Mouse (Mus musculus): ENCODE data around the gene Tanc1. TPM values are rescaled to one million over a fixed set of nuclear protein-coding genes. Genes with fewer than 3 reads are reported as not detected.

Gene Tanc1
- polyA plus RNA-seq, 1 experiment from 2014 or later, result 33.0 TPM

DNA sequence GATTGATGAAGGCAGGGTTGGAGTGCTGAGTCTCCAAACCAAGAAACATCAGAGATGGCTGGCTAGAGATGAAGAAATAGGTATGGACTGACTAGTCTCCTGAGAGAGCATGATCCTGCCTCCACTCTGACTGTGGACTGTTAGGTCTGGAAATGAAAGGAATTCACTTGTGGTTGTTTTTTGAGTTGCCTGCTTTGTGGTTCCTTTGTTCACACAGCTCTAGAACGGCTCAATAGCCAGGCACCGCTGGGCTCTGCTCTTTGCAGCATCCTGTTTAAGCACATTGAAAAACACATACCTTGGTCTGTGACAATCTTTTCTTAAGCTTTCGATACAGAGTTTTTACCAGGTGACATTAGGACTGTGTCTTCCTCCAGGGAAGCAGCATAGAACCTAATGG lies 104.6 kb downstream of the Tanc1 start:
- Histone ChIP-seq H3K4me3 (replicated peaks; ENCODE audit: low read length) (no peak overlapping the region), H3K36me3 (ENCODE audit: control insufficient read depth, insufficient read depth, low read length) (no peaks in the 10 kb centered on the region), H3K4me2 (ENCODE audit: low read depth, low read length) (no peak overlapping the region), H3K4me1 (ENCODE audit: control insufficient read depth, insufficient read depth, low read length) (peaks cover 39% of the 10 kb centered on the region), H3K27ac (ENCODE audit: low read length) (no peak overlapping the region), H3K27me3 (ENCODE audit: control insufficient read depth, insufficient read depth, low read length) (no peaks in the 10 kb centered on the region), H3K9me3 (replicated peaks; ENCODE audit: control insufficient read depth, low read length) (no peaks in the 10 kb centered on the region), H3K9ac (ENCODE audit: low read length) (no peak overlapping the region)
- WGBS, result 74% methylated on average over 3 of the region's 3 CpGs
- ATAC-seq (ENCODE audit: insufficient read depth, low FRiP score), result no peak

DNA sequence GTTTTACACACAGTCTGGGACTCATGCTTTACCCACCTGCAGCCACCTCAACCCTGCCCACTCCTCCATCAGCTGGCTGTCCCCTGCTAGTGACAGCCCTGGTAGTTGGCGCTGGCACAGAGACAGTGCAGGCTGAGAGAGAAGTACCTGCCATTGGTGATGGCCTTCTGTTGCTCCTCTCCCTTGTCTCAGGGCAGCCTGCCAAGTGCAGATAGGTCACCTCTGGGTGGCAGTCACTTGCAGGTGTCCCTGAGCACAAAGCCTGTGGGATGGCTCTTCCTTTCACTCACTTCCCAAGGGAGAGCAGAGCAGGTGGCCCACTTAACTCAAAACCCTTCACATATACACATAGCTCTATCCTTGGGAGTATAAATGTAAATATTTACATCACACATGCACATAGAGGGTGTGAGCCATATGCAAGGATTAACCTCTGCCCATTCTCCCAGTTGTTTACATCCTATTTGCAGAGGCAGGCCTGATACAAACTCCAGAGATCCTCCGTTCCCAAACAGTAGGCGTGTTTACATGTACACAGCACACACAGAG lies 106.0 kb downstream of the Tanc1 start:
- no peak overlapping the region for H3K4me2 ChIP-seq (ENCODE audit: low read depth, low read length)
- no peaks in the 10 kb centered on the region for H3K9me3 ChIP-seq (replicated peaks; ENCODE audit: control insufficient read depth, low read length)
- WGBS, result 47% methylated on average over 3 of the region's 3 CpGs
- no peak overlapping the region for H3K4me3 ChIP-seq (replicated peaks; ENCODE audit: low read length)
- ATAC-seq (ENCODE audit: insufficient read depth, low FRiP score), result peak; percentile 79
- peaks cover 41% of the 10 kb centered on the region for H3K4me1 ChIP-seq (ENCODE audit: control insufficient read depth, insufficient read depth, low read length)
- H3K27me3 ChIP-seq (ENCODE audit: control insufficient read depth, insufficient read depth, low read length), result no peaks in the 10 kb centered on the region
- H3K9ac ChIP-seq (ENCODE audit: low read length), result no peak overlapping the region
- no peaks in the 10 kb centered on the region for H3K36me3 ChIP-seq (ENCODE audit: control insufficient read depth, insufficient read depth, low read length)
- H3K27ac ChIP-seq (ENCODE audit: low read length), result no peak overlapping the region

- Histone ChIP-seq H3K4me1 (ENCODE audit: control insufficient read depth, insufficient read depth, low read length) (peaks cover 32% of the 10 kb centered on the region), H3K9me3 (replicated peaks; ENCODE audit: control insufficient read depth, low read length) (no peaks in the 10 kb centered on the region), H3K4me3 (replicated peaks; ENCODE audit: low read length) (no peak overlapping the region), H3K36me3 (ENCODE audit: control insufficient read depth, insufficient read depth, low read length) (no peaks in the 10 kb centered on the region), H3K27me3 (ENCODE audit: control insufficient read depth, insufficient read depth, low read length) (no peaks in the 10 kb centered on the region), H3K9ac (ENCODE audit: low read length) (no peak overlapping the region), H3K4me2 (ENCODE audit: low read depth, low read length) (no peak overlapping the region), H3K27ac (ENCODE audit: low read length) (peak overlapping the region; percentile 42; the same call in 1 of the 2 replicates)
- no peak for ATAC-seq (ENCODE audit: insufficient read depth, low FRiP score)
- WGBS, result 43% methylated on average over 24 of the region's 24 CpGs
Observed at GRCm38 (mm10) chr2:59718601-59719416, 107.0 kb downstream of the Tanc1 start.

DNA sequence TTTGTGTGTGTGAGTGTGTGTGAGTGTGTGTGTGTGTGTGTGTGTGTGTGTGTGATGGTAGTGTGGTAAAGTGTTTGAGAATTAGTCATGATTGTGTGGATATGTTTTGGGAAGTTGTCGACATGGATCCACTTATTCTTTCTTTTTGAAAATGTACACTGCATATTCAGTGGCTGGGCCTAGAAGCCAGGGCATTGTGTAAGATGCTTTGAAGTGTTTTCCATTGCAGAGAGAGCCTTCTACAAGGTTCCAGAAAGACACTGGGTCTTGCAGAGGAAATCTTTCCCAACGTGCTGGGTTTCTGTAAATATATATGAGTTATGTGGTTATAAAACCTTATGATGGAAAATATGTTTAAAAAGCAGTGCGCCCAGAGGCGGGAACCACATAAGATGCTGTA lies 108.0 kb downstream of the Tanc1 start:
- ATAC-seq (ENCODE audit: insufficient read depth, low FRiP score), result no peak
- Histone ChIP-seq H3K27me3 (ENCODE audit: control insufficient read depth, insufficient read depth, low read length) (no peaks in the 10 kb centered on the region), H3K27ac (ENCODE audit: low read length) (peak overlapping the region; percentile 42; the same call in 1 of the 2 replicates)

GRCm38 (mm10) chr2:59721119-59721518 lies 109.3 kb downstream of the Tanc1 start:
- no peaks in the 10 kb centered on the region for H3K27me3 ChIP-seq (ENCODE audit: control insufficient read depth, insufficient read depth, low read length)
- H3K4me3 ChIP-seq (replicated peaks; ENCODE audit: low read length), result no peak overlapping the region
- H3K27ac ChIP-seq (ENCODE audit: low read length), result peak overlapping the region; percentile 19; the same call in 1 of the 2 replicates
- no peak overlapping the region for H3K9ac ChIP-seq (ENCODE audit: low read length)
- 50% methylated on average over 8 of the region's 8 CpGs for WGBS
- no peak for ATAC-seq (ENCODE audit: insufficient read depth, low FRiP score)
- H3K36me3 ChIP-seq (ENCODE audit: control insufficient read depth, insufficient read depth, low read length), result no peaks in the 10 kb centered on the region
- no peak overlapping the region for H3K4me2 ChIP-seq (ENCODE audit: low read depth, low read length)
- peaks cover 32% of the 10 kb centered on the region for H3K4me1 ChIP-seq (ENCODE audit: control insufficient read depth, insufficient read depth, low read length)
- H3K9me3 ChIP-seq (replicated peaks; ENCODE audit: control insufficient read depth, low read length), result no peaks in the 10 kb centered on the region

More for the DNA sequence above, 108.0 kb downstream of the Tanc1 start:
- Histone ChIP-seq H3K36me3 (ENCODE audit: control insufficient read depth, insufficient read depth, low read length) (no peaks in the 10 kb centered on the region), H3K4me2 (ENCODE audit: low read depth, low read length) (no peak overlapping the region), H3K9ac (ENCODE audit: low read length) (no peak overlapping the region), H3K4me3 (replicated peaks; ENCODE audit: low read length) (no peak overlapping the region), H3K9me3 (replicated peaks; ENCODE audit: control insufficient read depth, low read length) (no peaks in the 10 kb centered on the region), H3K4me1 (ENCODE audit: control insufficient read depth, insufficient read depth, low read length) (peaks cover 32% of the 10 kb centered on the region)
- 64% methylated on average over 4 of the region's 4 CpGs for WGBS

- H3K4me1 ChIP-seq (ENCODE audit: control insufficient read depth, insufficient read depth, low read length), result peaks cover 32% of the 10 kb centered on the region
Observed at GRCm38 (mm10) chr2:59721758-59722157, 109.9 kb downstream of the Tanc1 start.

GRCm38 (mm10) chr2:59723311-59723710 lies 111.5 kb downstream of the Tanc1 start:
- ATAC-seq (ENCODE audit: insufficient read depth, low FRiP score), result no peak
- Histone ChIP-seq H3K4me3 (replicated peaks; ENCODE audit: low read length) (no peak overlapping the region), H3K4me2 (ENCODE audit: low read depth, low read length) (no peak overlapping the region), H3K36me3 (ENCODE audit: control insufficient read depth, insufficient read depth, low read length) (no peaks in the 10 kb centered on the region), H3K27me3 (ENCODE audit: control insufficient read depth, insufficient read depth, low read length) (no peaks in the 10 kb centered on the region), H3K4me1 (ENCODE audit: control insufficient read depth, insufficient read depth, low read length) (peaks cover 23% of the 10 kb centered on the region), H3K9me3 (replicated peaks; ENCODE audit: control insufficient read depth, low read length) (no peaks in the 10 kb centered on the region), H3K27ac (ENCODE audit: low read length) (no peak overlapping the region), H3K9ac (ENCODE audit: low read length) (no peak overlapping the region)
- WGBS, result 81% methylated on average over 5 of the region's 5 CpGs

More at GRCm38 (mm10) chr2:59721758-59722157, 109.9 kb downstream of the Tanc1 start:
- Histone ChIP-seq H3K4me2 (ENCODE audit: low read depth, low read length) (no peak overlapping the region), H3K9me3 (replicated peaks; ENCODE audit: control insufficient read depth, low read length) (no peaks in the 10 kb centered on the region), H3K9ac (ENCODE audit: low read length) (no peak overlapping the region), H3K4me3 (replicated peaks; ENCODE audit: low read length) (no peak overlapping the region), H3K27ac (ENCODE audit: low read length) (peak overlapping the region; percentile 19), H3K27me3 (ENCODE audit: control insufficient read depth, insufficient read depth, low read length) (no peaks in the 10 kb centered on the region), H3K36me3 (ENCODE audit: control insufficient read depth, insufficient read depth, low read length) (no peaks in the 10 kb centered on the region)
- no peak for ATAC-seq (ENCODE audit: insufficient read depth, low FRiP score)
- WGBS, result 28% methylated on average over 5 of the region's 5 CpGs

GRCm38 (mm10) chr2:59725518-59726185 lies 113.8 kb downstream of the Tanc1 start:
- no peak for ATAC-seq (ENCODE audit: insufficient read depth, low FRiP score)

GRCm38 (mm10) chr2:59731831-59732230 lies 120.0 kb downstream of the Tanc1 start:
- no peak overlapping the region for H3K9ac ChIP-seq (ENCODE audit: low read length)
- ATAC-seq (ENCODE audit: insufficient read depth, low FRiP score), result no peak
- peaks cover 4% of the 10 kb centered on the region for H3K4me1 ChIP-seq (ENCODE audit: control insufficient read depth, insufficient read depth, low read length)
- no peak overlapping the region for H3K4me2 ChIP-seq (ENCODE audit: low read depth, low read length)
- no peak overlapping the region for H3K4me3 ChIP-seq (replicated peaks; ENCODE audit: low read length)
- no peaks in the 10 kb centered on the region for H3K27me3 ChIP-seq (ENCODE audit: control insufficient read depth, insufficient read depth, low read length)
- 92% methylated on average over 3 of the region's 3 CpGs for WGBS
- no peaks in the 10 kb centered on the region for H3K9me3 ChIP-seq (replicated peaks; ENCODE audit: control insufficient read depth, low read length)
- no peak overlapping the region for H3K27ac ChIP-seq (ENCODE audit: low read length)
- no peaks in the 10 kb centered on the region for H3K36me3 ChIP-seq (ENCODE audit: control insufficient read depth, insufficient read depth, low read length)

More at GRCm38 (mm10) chr2:59725518-59726185, 113.8 kb downstream of the Tanc1 start:
- no peak overlapping the region for H3K9ac ChIP-seq (ENCODE audit: low read length)
- peaks cover 12% of the 10 kb centered on the region for H3K4me1 ChIP-seq (ENCODE audit: control insufficient read depth, insufficient read depth, low read length)
- WGBS, result 66% methylated on average over 14 of the region's 14 CpGs
- no peak overlapping the region for H3K27ac ChIP-seq (ENCODE audit: low read length)
- H3K4me3 ChIP-seq (replicated peaks; ENCODE audit: low read length), result no peak overlapping the region
- no peaks in the 10 kb centered on the region for H3K27me3 ChIP-seq (ENCODE audit: control insufficient read depth, insufficient read depth, low read length)
- no peaks in the 10 kb centered on the region for H3K9me3 ChIP-seq (replicated peaks; ENCODE audit: control insufficient read depth, low read length)
- no peak overlapping the region for H3K4me2 ChIP-seq (ENCODE audit: low read depth, low read length)
- no peaks in the 10 kb centered on the region for H3K36me3 ChIP-seq (ENCODE audit: control insufficient read depth, insufficient read depth, low read length)
